Mouse (Mus musculus): ENCODE results near the gene Cmtr1. TPM values are rescaled to one million over a fixed set of nuclear protein-coding genes. Genes with fewer than 3 reads are reported as not detected.

The Cmtr1 gene
- total and polyA plus RNA-seq, 3 experiments: 47.3 to 99.6 (median 77.9) TPM

- H3K4me1 ChIP-seq (ENCODE audit: control insufficient read depth in 1 of 2, insufficient read depth in 2 of 2, low read length in 2 of 2): peaks cover 0 to 12% of the 10 kb centered on the region in 2 experiments; a peak in 2 of 4 replicates
- H3K27ac ChIP-seq (ENCODE audit: control insufficient read depth, low read depth, low read length): no peak overlapping the region
- no peak overlapping the region for H3K9ac ChIP-seq (ENCODE audit: control insufficient read depth, low read depth, low read length, poor library complexity, severe bottlenecking)
- no peak for DNase-seq (ENCODE audit: low read depth, low spot score)
- H3K79me2 ChIP-seq (ENCODE audit: control insufficient read depth, insufficient read depth, low read length, poor library complexity): peaks cover 37% of the 10 kb centered on the region
- TF ChIP-seq ZKSCAN1 (IDR thresholded peaks at IDR 0.05; ENCODE audit: low read depth, low read length) (no peak), RAD21 (IDR thresholded peaks at IDR 0.05; ENCODE audit: low read depth, low read length) (no peak), MAZ (IDR thresholded peaks at IDR 0.05; ENCODE audit: low read depth, low read length) (no peak), TBP (IDR thresholded peaks at IDR 0.05; ENCODE audit: low read depth, low read length) (no peak), BHLHE40 (IDR thresholded peaks at IDR 0.05; ENCODE audit: borderline replicate concordance, low read depth, low read length) (no peak), USF1 (IDR thresholded peaks at IDR 0.05; ENCODE audit: low read depth, low read length) (no peak), MAFK (IDR thresholded peaks at IDR 0.05; ENCODE audit: borderline replicate concordance, low read depth, low read length) (no peak), E2F4 (IDR thresholded peaks at IDR 0.05; ENCODE audit: borderline replicate concordance, low read depth, low read length) (no peak)
- peaks cover 9 to 15% of the 10 kb centered on the region in 2 experiments for H3K36me3 ChIP-seq (ENCODE audit: control insufficient read depth in 1 of 2, insufficient read depth in 2 of 2, low read length in 2 of 2)
- no peaks in the 10 kb centered on the region for H3K9me3 ChIP-seq (replicated peaks; ENCODE audit: insufficient read depth, low read length)
- no peak overlapping the region for H3K4me3 ChIP-seq (ENCODE audit: control insufficient read depth in 1 of 2, insufficient read depth in 1 of 2, low read depth in 2 of 2, low read length in 2 of 2)
- H3K27me3 ChIP-seq (ENCODE audit: control insufficient read depth in 1 of 2, insufficient read depth in 2 of 2, low read length in 2 of 2): no peaks in the 10 kb centered on the region
These were observed 41.2 kb upstream of the Cmtr1 start for GRCm38 (mm10) chr17:29619231-29619630.

GRCm38 (mm10) chr17:29623488-29623887 lies 36.9 kb upstream of the Cmtr1 start:
- DNase-seq (ENCODE audit: low read depth, low spot score): no peak
- H3K27ac ChIP-seq (ENCODE audit: control insufficient read depth, low read depth, low read length): no peak overlapping the region

GRCm38 (mm10) chr17:29627285-29627684 lies 33.1 kb upstream of the Cmtr1 start:
- Histone ChIP-seq H3K4me3 (ENCODE audit: control insufficient read depth in 1 of 2, insufficient read depth in 1 of 2, low read depth in 2 of 2, low read length in 2 of 2) (no peak overlapping the region), H3K27me3 (ENCODE audit: control insufficient read depth in 1 of 2, insufficient read depth in 2 of 2, low read length in 2 of 2) (no peaks in the 10 kb centered on the region), H3K36me3 (ENCODE audit: control insufficient read depth in 1 of 2, insufficient read depth in 2 of 2, low read length in 2 of 2) (peaks cover 11 to 16% of the 10 kb centered on the region in 2 experiments), H3K27ac (ENCODE audit: control insufficient read depth, low read depth, low read length) (no peak overlapping the region), H3K79me2 (ENCODE audit: control insufficient read depth, insufficient read depth, low read length, poor library complexity) (no peaks in the 10 kb centered on the region), H3K9me3 (replicated peaks; ENCODE audit: insufficient read depth, low read length) (no peaks in the 10 kb centered on the region), H3K9ac (ENCODE audit: control insufficient read depth, low read depth, low read length, poor library complexity, severe bottlenecking) (no peak overlapping the region), H3K4me1 (ENCODE audit: control insufficient read depth in 1 of 2, insufficient read depth in 2 of 2, low read length in 2 of 2) (peaks cover 4 to 8% of the 10 kb centered on the region in 2 experiments)
- TF ChIP-seq ZC3H11A (IDR thresholded peaks at IDR 0.05; ENCODE audit: low read depth, low read length) (no peak), SMC3 (IDR thresholded peaks at IDR 0.05; ENCODE audit: low read depth, low read length) (no peak), SIN3A (IDR thresholded peaks at IDR 0.05; ENCODE audit: low read length) (no peak), E2F4 (IDR thresholded peaks at IDR 0.05; ENCODE audit: borderline replicate concordance, low read depth, low read length) (no peak)
- no peak for DNase-seq (ENCODE audit: low read depth, low spot score)

More at GRCm38 (mm10) chr17:29623488-29623887, 36.9 kb upstream of the Cmtr1 start:
- Histone ChIP-seq H3K27me3 (ENCODE audit: control insufficient read depth in 1 of 2, insufficient read depth in 2 of 2, low read length in 2 of 2) (no peaks in the 10 kb centered on the region), H3K9ac (ENCODE audit: control insufficient read depth, low read depth, low read length, poor library complexity, severe bottlenecking) (no peak overlapping the region), H3K79me2 (ENCODE audit: control insufficient read depth, insufficient read depth, low read length, poor library complexity) (peaks cover under 1% of the 10 kb centered on the region; the same call in 1 of the 2 replicates), H3K4me3 (ENCODE audit: control insufficient read depth in 1 of 2, insufficient read depth in 1 of 2, low read depth in 2 of 2, low read length in 2 of 2) (no peak overlapping the region), H3K4me1 (ENCODE audit: control insufficient read depth in 1 of 2, insufficient read depth in 2 of 2, low read length in 2 of 2) (no peaks in the 10 kb centered on the region), H3K9me3 (replicated peaks; ENCODE audit: insufficient read depth, low read length) (no peaks in the 10 kb centered on the region), H3K36me3 (ENCODE audit: control insufficient read depth in 1 of 2, insufficient read depth in 2 of 2, low read length in 2 of 2) (peaks cover 0 to 15% of the 10 kb centered on the region in 2 experiments; a peak in 2 of 4 replicates)
- no peak for TF ChIP-seq EP300 (IDR thresholded peaks at IDR 0.05; ENCODE audit: low read depth in 1 of 2, low read length in 2 of 2)
- TF ChIP-seq TAL1 (IDR thresholded peaks at IDR 0.05; ENCODE audit: low read length): no peak
- no peak for TF ChIP-seq USF1 (IDR thresholded peaks at IDR 0.05; ENCODE audit: low read depth, low read length)
- no peak for TF ChIP-seq POLR2A (IDR thresholded peaks at IDR 0.05; ENCODE audit: control insufficient read depth in 1 of 2, insufficient read depth in 1 of 2, low read depth in 1 of 2, low read length in 2 of 2, poor library complexity in 1 of 2)
- TF ChIP-seq ZNF384 (IDR thresholded peaks at IDR 0.05; ENCODE audit: low read depth, low read length): no peak
- TF ChIP-seq GATA1 (IDR thresholded peaks at IDR 0.05; ENCODE audit: low read depth, low read length): no peak
- TF ChIP-seq MEF2A (IDR thresholded peaks at IDR 0.05; ENCODE audit: extremely low read depth, insufficient replicate concordance, low read depth, low read length, poor library complexity, severe bottlenecking): no peak
- TF ChIP-seq MYC (IDR thresholded peaks at IDR 0.05; ENCODE audit: low read depth, low read length): no peak
- TF ChIP-seq MXI1 (IDR thresholded peaks at IDR 0.05; ENCODE audit: low read depth, low read length): no peak
